ENCODE assay signal across 8 mouse cellular contexts in genomic region chr19:4148491-4148806, GRCm38 (mm10). TPM values are rescaled to one million over a fixed set of nuclear protein-coding genes. Genes with fewer than 3 reads are reported as not detected.
DNase-seq lines count a peak whose midpoint lies in the region; ATAC-seq and TF ChIP-seq lines count a peak whose summit lies in the region.

TSS of gene Coro1b (plus strand) at chr19:4148619.

- TF ChIP-seq POLR2A in ES-Bruce4 (IDR thresholded peaks at IDR 0.05; ENCODE audit: insufficient read depth, low read length) = peak; percentile 16

- no peaks in the 10 kb centered on the region for H3K27me3 ChIP-seq in ES-Bruce4 (ENCODE audit: control insufficient read depth, insufficient read depth, low read length, poor library complexity, severe bottlenecking)
- H3K27me3 ChIP-seq in forebrain, embryonic 14.5 days (replicated peaks; ENCODE audit: control insufficient read depth, insufficient read depth, low read length) = no peaks in the 10 kb centered on the region
- H3K27me3 ChIP-seq in neural tube, embryonic 15.5 days (replicated peaks) = no peaks in the 10 kb centered on the region

- peak; percentile 93 for DNase-seq in forebrain, embryonic 14.5 days (ENCODE audit: low spot score)
- DNase-seq in heart, postnatal 14 days = peak; percentile 99
- peak; percentile 96 for DNase-seq in layer of hippocampus, adult 11-12 months (ENCODE audit: low spot score)
- peak; percentile 97 to 98 for DNase-seq in lung, adult 18-20 months
- peak; percentile 93 for DNase-seq in testis, postnatal 14 days (ENCODE audit: low spot score)

- peaks cover 2% of the 10 kb centered on the region for H3K4me1 ChIP-seq in ES-Bruce4 (ENCODE audit: control insufficient read depth, insufficient read depth, low read length)
- peaks cover 10% of the 10 kb centered on the region for H3K4me1 ChIP-seq in forebrain, embryonic 14.5 days (ENCODE audit: control insufficient read depth, insufficient read depth, low read length)
- peaks cover 32% of the 10 kb centered on the region for H3K4me1 ChIP-seq in neural tube, embryonic 15.5 days

- ATAC-seq in cerebellum, adult (ENCODE audit: insufficient number of reproducible peaks, low FRiP score, low TSS enrichment) = peak; percentile 66
- peak; percentile 97 for ATAC-seq in forebrain, embryonic 14.5 days
- ATAC-seq in neural tube, embryonic 15.5 days (ENCODE audit: low FRiP score) = peak; percentile 95

- 0 out of 2 replicates have a peak, but pooled peaks cover 2% of the 10 kb centered on the region for H3K36me3 ChIP-seq in ES-Bruce4 (ENCODE audit: control insufficient read depth, insufficient read depth, low read length, poor library complexity, severe bottlenecking)
- peaks cover 29% of the 10 kb centered on the region for H3K36me3 ChIP-seq in forebrain, embryonic 14.5 days (ENCODE audit: control insufficient read depth, insufficient read depth, low read length)
- H3K36me3 ChIP-seq in neural tube, embryonic 15.5 days = peaks cover 17% of the 10 kb centered on the region; the same call in 1 of the 2 replicates

- H3K27ac ChIP-seq in ES-Bruce4 (ENCODE audit: insufficient read depth, low read length) = no peak within 1 kb of the TSS
- H3K27ac ChIP-seq in forebrain, embryonic 14.5 days (ENCODE audit: low read depth, low read length) = no peak within 1 kb of the TSS; the same call in 1 of the 2 replicates
- H3K27ac ChIP-seq in neural tube, embryonic 15.5 days (replicated peaks) = peak within 1 kb of the TSS; percentile 78

- 2% methylated on average over 32 of the region's 33 CpGs for WGBS in forebrain, embryonic 14.5 days
- under 1% methylated on average over 30 of the region's 33 CpGs for WGBS in neural tube, embryonic 15.5 days

- peak within 1 kb of the TSS; percentile 79 for H3K4me2 ChIP-seq in forebrain, embryonic 14.5 days (ENCODE audit: low read length)
- H3K4me2 ChIP-seq in neural tube, embryonic 15.5 days = peak within 1 kb of the TSS; percentile 89

- no peaks in the 10 kb centered on the region for H3K9me3 ChIP-seq in ES-Bruce4 (replicated peaks; ENCODE audit: control insufficient read depth, insufficient read depth, low read length, poor library complexity, severe bottlenecking)
- H3K9me3 ChIP-seq in forebrain, embryonic 14.5 days (replicated peaks; ENCODE audit: control insufficient read depth, low read length) = no peaks in the 10 kb centered on the region
- no peaks in the 10 kb centered on the region for H3K9me3 ChIP-seq in neural tube, embryonic 15.5 days (replicated peaks)

- peak within 1 kb of the TSS; percentile 87 for H3K4me3 ChIP-seq in ES-Bruce4 (ENCODE audit: low read depth, low read length)
- peak within 1 kb of the TSS; percentile 57 for H3K4me3 ChIP-seq in forebrain, embryonic 14.5 days (ENCODE audit: low read depth, low read length)
- H3K4me3 ChIP-seq in neural tube, embryonic 15.5 days (replicated peaks) = peak within 1 kb of the TSS; percentile 83

- intact Hi-C loops in heart, postnatal 14 days (cut with DNase I) = loop anchor here (2.0 kb wide), 1 partner anchor 14 kb away; the partner anchor contains the start of gene Rps6kb2

- no peak for TF ChIP-seq EP300 in ES-Bruce4 (IDR thresholded peaks at IDR 0.05; ENCODE audit: insufficient read depth, low read depth, low read length)

- no peak for TF ChIP-seq CTCF in ES-Bruce4 (IDR thresholded peaks at IDR 0.05; ENCODE audit: low read depth, low read length)

- peak within 1 kb of the TSS; percentile 78 for H3K9ac ChIP-seq in ES-Bruce4 (ENCODE audit: low read depth, poor library complexity, severe bottlenecking)
- peak within 1 kb of the TSS; percentile 74 for H3K9ac ChIP-seq in forebrain, embryonic 14.5 days (ENCODE audit: low read length)
- H3K9ac ChIP-seq in neural tube, embryonic 15.5 days (replicated peaks) = peak within 1 kb of the TSS; percentile 86

RNA-seq across cellular contexts. Expression of gene Coro1b, which starts in this region (rescaled TPM):
- polyA plus RNA-seq in ES-Bruce4 (2011; ENCODE audit: insufficient read depth, insufficient read length, low read depth, missing spikeins) = 82.4 and 88.1 TPM in 2 replicates
- 134 and 154 TPM in 2 replicates for polyA plus RNA-seq in forebrain, embryonic 14.5 days (2014; fragmentation: Nextera tagmentation; extraction: Ambion mirVana)
- total RNA-seq in heart, postnatal 14 days (2021) = 10 to 100 TPM; 61.9 to 70.9 TPM
- 102 and 141 TPM in 2 replicates for polyA plus RNA-seq in neural tube, embryonic 15.5 days (2015; fragmentation: Nextera tagmentation; extraction: Ambion mirVana)
